Mouse (Mus musculus) left cerebral cortex, adult 18-20 months (tissue): Measurements from ENCODE around the gene Vav2. TPM values are rescaled to one million over a fixed set of nuclear protein-coding genes. Genes with fewer than 3 reads are reported as not detected.

ENCODE experiments used
- DNase-seq, 2 experiments: peaks; one replicate each; pipeline ENCODE4 v3.0.0; 2021 to 2022; ENCODE audit warnings: low spot score in 2 of 2, mixed read lengths in 1 of 2
- total RNA-seq, 2 experiments: library from RNA; stranded (reverse); gene quantifications; 2 replicates each; pipeline ENCODE4 v1.2.3; 2021

Gene Vav2
- total RNA-seq, 2 experiments from 2014 or later: 7.9 to 9.8 TPM

- DNase-seq: no peak
These were observed 16.0 kb upstream of the Vav2 start for GRCm38 (mm10) chr2:27442708-27443449.

- peak; percentile 94 to 97 for DNase-seq
These were observed 15.2 kb upstream of the Vav2 start, which contains the start of gene Brd3os for GRCm38 (mm10) chr2:27441767-27442707. Gene Brd3os (plus strand): TSS chr2:27442324.

- no peak for DNase-seq
These were observed 11.4 kb upstream of the Vav2 start for GRCm38 (mm10) chr2:27438281-27438680.

GRCm38 (mm10) chr2:27437876-27438275 is 11.0 kb upstream of the Vav2 start:
- DNase-seq: no peak

GRCm38 (mm10) chr2:27432599-27432998 is 5.8 kb upstream of the Vav2 start:
- DNase-seq: no peak

GRCm38 (mm10) chr2:27430621-27431020 is 3.8 kb upstream of the Vav2 start:
- DNase-seq: peak; percentile 58 to 75

- DNase-seq: peak; percentile 84 to 90
These were observed 1.2 kb upstream of the Vav2 start for GRCm38 (mm10) chr2:27428071-27428470.

- DNase-seq: peak in 1 of 2 experiments; percentile 26
These were observed 403 bp downstream of the Vav2 start for GRCm38 (mm10) chr2:27426406-27426854.

GRCm38 (mm10) chr2:27425751-27426405 is 955 bp downstream of the Vav2 start:
- DNase-seq: no peak

- DNase-seq: no peak
These were observed 1.6 kb downstream of the Vav2 start for GRCm38 (mm10) chr2:27425161-27425611.

- no peak for DNase-seq
These were observed 3.2 kb downstream of the Vav2 start for GRCm38 (mm10) chr2:27423596-27423995.

GRCm38 (mm10) chr2:27421293-27422068 is 5.4 kb downstream of the Vav2 start:
- DNase-seq: peak; percentile 47 to 60

GRCm38 (mm10) chr2:27418577-27419070 is 8.2 kb downstream of the Vav2 start:
- no peak for DNase-seq

GRCm38 (mm10) chr2:27417648-27418153 is 9.1 kb downstream of the Vav2 start:
- no peak for DNase-seq

GRCm38 (mm10) chr2:27416425-27416824 is 10.4 kb downstream of the Vav2 start:
- DNase-seq: no peak

- DNase-seq: no peak
These were observed 11.6 kb downstream of the Vav2 start for GRCm38 (mm10) chr2:27415060-27415783.

GRCm38 (mm10) chr2:27413936-27414657 is 12.7 kb downstream of the Vav2 start:
- DNase-seq: no peak

GRCm38 (mm10) chr2:27413582-27413935 is 13.3 kb downstream of the Vav2 start:
- DNase-seq: no peak
